Mouse (Mus musculus) myocyte (in vitro differentiated cells): ENCODE data around the gene Elf3.

Experiments used
- CEBPB ChIP-seq: IDR thresholded peaks from 2 replicates; pipeline ENCODE4 v1.6.1; 2011; ENCODE audit warnings: mild to moderate bottlenecking, moderate library complexity; ENCODE audit not compliant: poor library complexity, insufficient read depth, severe bottlenecking
- E2F4 ChIP-seq: IDR thresholded peaks from one replicate; pipeline ENCODE4 v1.6.1; 2011; ENCODE audit warnings: mild to moderate bottlenecking, control low read depth, moderate library complexity; ENCODE audit not compliant: insufficient read depth
- MAX ChIP-seq: IDR thresholded peaks from one replicate; pipeline ENCODE4 v1.6.1; 2011; ENCODE audit warnings: low read depth, mild to moderate bottlenecking, control low read depth
- MYOD1 ChIP-seq, 3 experiments: IDR thresholded peaks; one replicate each; pipeline ENCODE4 v1.6.1; 2011; ENCODE audit warnings: control low read depth in 2 of 3, low read depth in 2 of 3, mild to moderate bottlenecking in 2 of 3, moderate library complexity in 1 of 3; ENCODE audit not compliant: insufficient read length in 2 of 3, control insufficient read depth in 1 of 3
- POLR2A ChIP-seq: IDR thresholded peaks from one replicate; pipeline ENCODE4 v1.6.1; 2011; ENCODE audit warnings: low read depth, mild to moderate bottlenecking, control low read depth, moderate library complexity; ENCODE audit not compliant: insufficient read length
- TCF12 ChIP-seq: IDR thresholded peaks from one replicate; pipeline ENCODE4 v1.6.1; 2011; ENCODE audit warnings: mild to moderate bottlenecking, control low read depth; ENCODE audit not compliant: poor library complexity, insufficient read depth, severe bottlenecking
- TCF3 ChIP-seq: IDR thresholded peaks from one replicate; pipeline ENCODE4 v1.6.1; 2011; ENCODE audit warnings: low read depth, control low read depth; ENCODE audit not compliant: insufficient read length
- USF1 ChIP-seq: IDR thresholded peaks from one replicate; pipeline ENCODE4 v1.6.1; 2011; ENCODE audit warnings: low read depth, mild to moderate bottlenecking, control low read depth, moderate library complexity

DNA sequence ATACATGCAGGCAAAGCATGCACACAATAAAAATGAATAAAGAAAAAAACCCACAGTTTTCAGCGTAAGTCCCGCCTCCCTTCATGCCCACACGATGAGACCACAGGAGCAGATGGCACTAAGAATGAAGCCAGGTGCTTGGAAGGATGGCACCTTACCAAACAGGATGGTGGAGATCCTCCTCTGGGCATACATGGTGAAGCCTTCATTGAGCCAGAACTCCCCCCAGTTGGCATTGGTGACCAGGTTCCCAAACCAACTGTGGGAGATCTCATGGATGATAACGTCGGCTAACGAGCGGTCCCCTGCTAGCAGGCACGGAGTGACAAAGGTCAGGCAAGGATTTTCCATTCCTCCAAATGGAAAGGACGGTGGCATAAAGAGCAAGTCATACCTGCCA is 13.0 kb upstream of the Elf3 start:
- no peak for TF ChIP-seq MYOD1 (IDR thresholded peaks at IDR 0.05; ENCODE audit: control insufficient read depth in 1 of 3, insufficient read length in 2 of 3, low read depth in 2 of 3)
- TF ChIP-seq POLR2A = no peak
- TF ChIP-seq USF1 = no peak
- no peak for TF ChIP-seq TCF3
- no peak for TF ChIP-seq TCF12
- TF ChIP-seq CEBPB = no peak
- TF ChIP-seq MAX = no peak
- no peak for TF ChIP-seq E2F4
